Mouse (Mus musculus) heart, embryonic 10.5 days (tissue): ENCODE measurements at regions not wholly inside any gene's neighbourhood (a gene's known extent, or its start where the extent isn't known, plus 50 kb on each side); places are given as distances from the start of the nearest gene placed in this dataset.
A peak's percentile ranks its signal among the peaks of the same experiment; 100 is the strongest.

Experiments used
- DNase-seq: peaks from one replicate; pipeline ENCODE4 v3.0.0-alpha.2; 2017; ENCODE audit warnings: low spot score
- H3K27ac ChIP-seq: fragments of 300-500 bp; sonication (generic); 2 replicates; pipeline ENCODE4 v1.5.1; 2016; ENCODE audit warnings: mild to moderate bottlenecking
- H3K27me3 ChIP-seq: fragments of 300-500 bp; sonication (generic); 2 replicates; pipeline ENCODE4 v1.6.1; 2016; ENCODE audit warnings: mild to moderate bottlenecking; ENCODE audit not compliant: poor library complexity, insufficient read depth, severe bottlenecking
- H3K36me3 ChIP-seq: fragments of 300-500 bp; sonication (generic); 2 replicates; pipeline ENCODE4 v1.6.1; 2016; ENCODE audit warnings: mild to moderate bottlenecking, moderate library complexity
- H3K4me1 ChIP-seq: fragments of 300-500 bp; sonication (generic); 2 replicates; pipeline ENCODE4 v1.6.1; 2016; ENCODE audit warnings: mild to moderate bottlenecking
- H3K4me3 ChIP-seq: fragments of 300-500 bp; sonication (generic); 2 replicates; pipeline ENCODE4 v1.5.1; 2016; ENCODE audit warnings: mild to moderate bottlenecking, moderate library complexity
- H3K9me3 ChIP-seq: fragments of 300-500 bp; sonication (generic); 2 replicates; pipeline ENCODE4 v1.6.1; 2016; ENCODE audit warnings: mild to moderate bottlenecking, moderate library complexity
- WGBS: fragments of 180-500 bp; shearing (Covaris S2); methylation state at CpG from one replicate; pipeline ENCODE4 v1.1.7; 2016; 5-methylcytosine and 5-hydroxymethylcytosine counted together

DNA sequence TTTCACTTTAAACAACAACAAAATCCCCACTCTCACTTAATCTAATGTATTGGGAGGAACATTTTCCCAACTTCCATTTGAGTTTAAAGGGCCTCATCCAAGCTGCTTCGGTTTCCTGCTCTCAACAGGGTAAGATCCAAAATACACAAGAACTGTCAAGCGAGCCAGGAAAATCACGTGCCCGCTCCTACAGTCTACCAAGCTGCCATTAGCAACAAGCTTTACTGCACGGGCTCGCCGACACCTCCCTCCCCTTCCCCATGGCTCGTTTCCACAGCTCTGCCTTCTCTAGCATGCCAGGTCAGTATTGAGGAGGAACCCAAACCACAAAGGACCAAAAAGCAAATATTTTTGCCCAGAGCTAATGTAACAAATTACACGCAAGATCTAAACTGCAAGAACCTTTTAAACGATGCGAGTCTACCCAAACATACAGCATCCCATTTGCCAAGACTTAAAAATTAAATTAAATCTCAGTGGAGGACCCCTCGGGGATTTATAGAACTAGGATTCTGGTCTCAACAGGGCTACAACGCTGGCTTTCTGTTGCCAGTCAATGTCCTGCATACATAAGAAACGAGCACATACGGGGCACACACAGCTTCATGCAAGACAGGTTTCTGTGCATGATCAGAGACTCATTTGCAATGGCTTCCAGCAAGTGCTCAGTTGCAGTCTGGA is 435.4 kb upstream of the Jarid2 start:
- WGBS: 80% methylated on average over 15 of the region's 15 CpGs
- no peak overlapping the region for H3K27ac ChIP-seq
- H3K27me3 ChIP-seq: no peaks in the 10 kb centered on the region
- peaks cover 4% of the 10 kb centered on the region; the same call in 1 of the 2 replicates for H3K9me3 ChIP-seq
- no peaks in the 10 kb centered on the region for H3K36me3 ChIP-seq
- DNase-seq: peak; percentile 58
- no peak overlapping the region for H3K4me3 ChIP-seq
- no peaks in the 10 kb centered on the region for H3K4me1 ChIP-seq

DNA sequence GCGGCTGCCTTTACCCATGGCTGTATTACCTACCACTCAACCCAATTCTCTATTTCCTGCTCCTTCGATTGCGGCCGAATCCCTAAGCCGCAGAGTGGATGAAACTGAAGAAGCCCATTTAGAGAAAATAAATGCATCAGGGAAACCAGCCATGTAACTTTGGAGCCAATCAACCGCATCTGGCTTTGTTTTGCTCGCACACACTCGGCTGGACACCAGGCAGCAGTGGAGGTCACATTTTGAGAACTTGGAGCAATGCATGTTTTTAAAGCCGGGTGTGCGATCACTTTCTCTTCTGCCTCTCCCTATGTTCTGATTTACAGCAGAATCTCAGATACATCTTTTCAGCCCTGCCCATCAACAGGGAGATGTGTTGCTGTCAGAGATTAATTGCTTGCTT is 433.7 kb upstream of the Jarid2 start:
- no peak overlapping the region for H3K27ac ChIP-seq
- no peak for DNase-seq
- no peak overlapping the region for H3K4me3 ChIP-seq
- WGBS: 92% methylated on average over 10 of the region's 10 CpGs
- no peaks in the 10 kb centered on the region for H3K4me1 ChIP-seq
- H3K27me3 ChIP-seq: no peaks in the 10 kb centered on the region
- no peaks in the 10 kb centered on the region for H3K36me3 ChIP-seq
- no peaks in the 10 kb centered on the region for H3K9me3 ChIP-seq

DNA sequence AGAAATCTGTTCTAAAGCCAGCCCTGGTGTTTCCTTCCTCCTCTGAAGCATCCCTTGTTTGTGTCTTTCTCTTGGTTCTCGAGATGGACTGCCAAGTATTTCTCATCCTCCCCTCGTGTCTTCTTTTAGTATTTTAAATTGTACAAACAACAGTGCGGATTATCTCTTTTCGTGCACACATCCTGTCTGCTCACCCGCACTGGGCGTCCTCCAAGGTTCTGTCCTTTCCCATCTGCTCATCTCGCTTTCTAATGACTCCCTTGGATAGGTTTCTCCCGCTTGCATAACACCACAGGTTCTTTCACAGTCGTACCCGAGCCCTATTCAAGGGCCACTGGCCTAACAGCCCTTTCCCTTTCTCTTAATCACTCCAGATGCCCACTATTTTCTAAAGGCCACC is 428.7 kb upstream of the Jarid2 start:
- Histone ChIP-seq H3K9me3 (no peaks in the 10 kb centered on the region), H3K27me3 (no peaks in the 10 kb centered on the region), H3K4me3 (no peak overlapping the region), H3K4me1 (no peaks in the 10 kb centered on the region), H3K36me3 (no peaks in the 10 kb centered on the region), H3K27ac (no peak overlapping the region)
- DNase-seq: no peak
- WGBS: 76% methylated on average over 10 of the region's 10 CpGs

DNA sequence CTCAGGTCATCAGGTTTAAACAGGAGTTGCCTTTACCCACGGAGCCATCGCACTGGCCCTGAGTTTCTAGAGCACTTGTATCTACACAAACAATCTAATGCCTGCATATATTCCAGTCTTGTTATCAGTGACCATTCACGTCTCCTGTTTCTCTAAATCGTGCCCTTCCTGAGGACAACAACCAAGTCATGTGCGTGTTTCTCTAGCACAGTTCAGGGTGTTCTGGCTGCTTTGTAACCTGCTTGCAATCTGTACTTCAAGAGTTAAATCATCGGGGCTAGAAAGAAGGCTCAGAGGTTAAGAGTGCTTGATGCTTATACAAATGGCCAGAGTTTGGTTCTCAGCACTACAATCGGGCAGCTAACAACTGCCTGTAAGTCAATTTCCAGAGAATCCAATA is 428.1 kb upstream of the Jarid2 start:
- Histone ChIP-seq H3K4me3 (no peak overlapping the region), H3K4me1 (no peaks in the 10 kb centered on the region), H3K27me3 (no peaks in the 10 kb centered on the region), H3K9me3 (no peaks in the 10 kb centered on the region), H3K27ac (no peak overlapping the region), H3K36me3 (no peaks in the 10 kb centered on the region)
- WGBS: 81% methylated on average over 7 of the region's 7 CpGs
- DNase-seq: no peak

DNA sequence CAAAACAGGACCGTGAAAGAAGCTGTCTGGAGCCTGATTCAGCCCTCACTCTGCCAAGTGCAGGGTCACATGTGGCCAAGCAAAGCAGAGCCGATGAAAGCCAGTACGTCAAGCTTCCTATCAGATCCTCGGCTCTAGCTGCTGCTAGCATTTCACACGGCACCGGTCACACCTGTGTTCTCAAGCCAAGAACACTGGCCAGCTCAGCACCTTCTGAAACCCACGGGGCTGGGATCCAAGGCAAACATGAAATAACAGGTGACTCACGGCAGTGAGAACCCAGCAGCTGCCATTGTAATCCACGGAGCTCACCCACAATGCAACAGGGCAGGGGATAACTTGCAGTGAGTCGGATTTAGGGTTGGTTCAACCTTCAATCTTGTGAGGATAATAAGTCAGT is 427.3 kb upstream of the Jarid2 start:
- no peak overlapping the region for H3K4me3 ChIP-seq
- H3K27me3 ChIP-seq: no peaks in the 10 kb centered on the region
- H3K27ac ChIP-seq: no peak overlapping the region
- WGBS: 61% methylated on average over 10 of the region's 10 CpGs
- no peaks in the 10 kb centered on the region for H3K4me1 ChIP-seq
- H3K36me3 ChIP-seq: no peaks in the 10 kb centered on the region
- no peak for DNase-seq
- H3K9me3 ChIP-seq: no peaks in the 10 kb centered on the region

DNA sequence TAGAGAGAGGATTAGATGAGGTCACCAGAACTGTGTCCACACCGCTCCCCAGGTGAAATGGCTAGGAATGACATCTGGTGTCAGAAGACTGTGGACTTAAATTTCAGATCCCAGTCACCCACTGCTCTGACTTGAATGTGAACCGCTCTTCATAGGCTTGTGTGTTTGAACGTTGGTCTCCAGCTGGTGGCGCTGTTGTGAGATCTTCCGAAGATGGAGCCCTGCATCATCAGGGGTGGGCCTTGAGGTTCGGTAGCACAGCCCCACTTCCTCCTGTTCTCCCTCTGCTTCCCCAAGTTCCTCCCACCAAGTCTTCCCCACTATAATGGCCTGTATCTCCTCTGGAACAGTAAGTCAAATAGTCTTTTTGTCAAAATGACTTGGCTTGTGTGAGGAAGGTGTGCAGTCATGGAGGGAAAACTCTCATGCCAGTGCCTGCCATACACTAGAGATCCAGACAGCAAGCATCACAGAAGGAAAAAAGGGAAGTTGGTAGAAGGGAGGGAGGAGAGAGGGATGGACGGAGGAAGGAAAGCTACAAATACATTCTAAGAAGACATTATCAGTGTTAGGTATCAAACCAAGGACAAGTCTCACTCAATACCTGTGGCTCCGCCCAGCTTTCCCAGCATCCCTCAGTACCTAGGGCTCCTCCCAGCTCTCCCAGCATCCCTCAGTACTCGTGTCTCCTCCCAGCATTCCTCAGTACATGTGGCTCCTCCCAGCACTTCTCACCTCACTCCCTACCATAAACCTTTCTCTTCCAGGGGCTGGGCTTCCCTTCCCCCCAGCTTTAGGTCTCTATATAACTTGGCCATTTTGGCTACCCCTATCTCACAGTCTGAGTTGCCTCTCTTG is 423.9 kb upstream of the Jarid2 start:
- Histone ChIP-seq H3K9me3 (no peaks in the 10 kb centered on the region), H3K36me3 (no peaks in the 10 kb centered on the region), H3K4me3 (no peak overlapping the region), H3K27ac (no peak overlapping the region), H3K27me3 (no peaks in the 10 kb centered on the region), H3K4me1 (no peaks in the 10 kb centered on the region)
- DNase-seq: no peak
- 70% methylated on average over 9 of the region's 9 CpGs for WGBS

DNA sequence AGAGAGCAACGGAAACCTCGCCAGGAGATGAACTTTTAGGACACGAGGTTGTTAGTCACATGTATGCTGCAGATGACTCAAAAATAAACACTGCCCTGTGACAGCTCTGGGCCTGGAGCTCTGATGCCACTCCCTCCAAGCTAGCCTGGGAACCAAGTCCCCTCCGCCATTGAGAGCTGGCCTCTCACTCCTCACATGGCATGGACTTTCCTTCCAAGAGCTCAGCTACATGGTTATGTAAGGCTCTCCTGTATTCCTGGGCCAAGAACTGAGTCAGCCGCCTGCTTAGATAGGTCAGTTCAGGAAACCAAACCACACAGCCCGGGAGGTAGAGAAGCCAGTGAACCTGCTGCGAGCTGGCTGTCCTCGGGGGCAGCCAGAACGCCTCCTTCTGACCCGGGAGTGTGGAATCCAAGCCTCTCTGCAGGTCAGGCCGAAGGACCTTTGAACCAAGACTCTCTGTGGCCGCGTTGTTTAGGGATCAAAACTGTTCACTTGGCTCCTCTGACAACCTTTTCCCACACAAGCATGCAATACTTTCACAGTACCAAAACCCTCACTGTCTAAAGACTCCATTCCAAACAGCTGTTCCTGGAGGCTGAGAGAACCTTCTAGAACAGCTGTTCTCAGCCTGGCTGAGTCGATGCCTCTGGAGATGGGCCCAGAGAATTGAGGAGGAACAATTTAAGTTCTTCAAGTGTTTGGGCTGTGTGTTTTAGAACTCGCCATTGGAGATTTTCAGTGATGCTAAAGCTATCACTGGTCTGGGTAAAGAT is 422.8 kb upstream of the Jarid2 start:
- Histone ChIP-seq H3K4me1 (no peaks in the 10 kb centered on the region), H3K27ac (no peak overlapping the region), H3K4me3 (no peak overlapping the region), H3K27me3 (no peaks in the 10 kb centered on the region), H3K36me3 (no peaks in the 10 kb centered on the region), H3K9me3 (no peaks in the 10 kb centered on the region)
- DNase-seq: no peak
- WGBS: 85% methylated on average over 15 of the region's 15 CpGs

DNA sequence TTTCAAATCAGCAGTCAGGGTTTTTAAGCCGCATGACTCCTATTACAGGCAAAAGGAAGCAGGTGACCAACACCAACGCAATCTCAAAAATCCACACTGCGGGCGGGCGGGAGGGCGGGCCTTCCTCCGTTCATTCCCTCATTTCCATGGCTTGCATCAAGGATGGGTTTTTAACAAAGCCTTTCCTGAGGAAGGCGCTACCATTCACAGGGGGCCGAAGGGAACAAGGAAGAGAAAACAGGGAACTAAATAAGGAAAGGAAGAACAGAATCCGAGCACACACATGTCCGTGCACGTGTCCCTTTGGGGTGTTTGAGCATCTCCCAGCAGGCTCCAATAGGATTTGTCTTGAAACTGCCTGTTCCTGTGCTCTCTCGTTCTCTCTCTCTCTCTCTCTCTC is 421.0 kb upstream of the Jarid2 start:
- Histone ChIP-seq H3K4me3 (no peak overlapping the region), H3K4me1 (no peaks in the 10 kb centered on the region), H3K36me3 (no peaks in the 10 kb centered on the region), H3K9me3 (no peaks in the 10 kb centered on the region), H3K27ac (no peak overlapping the region), H3K27me3 (no peaks in the 10 kb centered on the region)
- WGBS: 53% methylated on average over 13 of the region's 13 CpGs
- no peak for DNase-seq

DNA sequence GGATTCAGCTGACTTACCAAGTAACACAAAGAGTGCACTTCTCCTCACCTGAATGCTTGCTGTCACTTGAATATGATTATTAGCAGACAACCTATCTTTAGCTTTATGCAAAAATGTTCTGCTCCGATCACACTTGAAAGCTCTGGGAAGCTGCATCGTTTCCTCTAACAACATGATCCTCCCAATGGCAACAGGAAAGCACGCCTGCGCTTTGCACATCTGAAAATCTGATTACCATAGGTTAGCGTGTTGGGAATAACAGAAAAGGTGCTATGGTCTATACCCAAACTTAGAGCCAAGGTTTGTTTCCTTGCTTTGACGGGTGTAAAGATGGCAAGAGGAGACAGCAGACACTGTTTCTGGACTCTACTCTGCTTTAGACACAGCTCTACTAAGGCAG is 417.0 kb upstream of the Jarid2 start:
- H3K36me3 ChIP-seq: no peaks in the 10 kb centered on the region
- H3K27me3 ChIP-seq: no peaks in the 10 kb centered on the region
- no peaks in the 10 kb centered on the region for H3K9me3 ChIP-seq
- WGBS: 85% methylated on average over 6 of the region's 6 CpGs
- no peaks in the 10 kb centered on the region for H3K4me1 ChIP-seq
- no peak overlapping the region for H3K4me3 ChIP-seq
- H3K27ac ChIP-seq: no peak overlapping the region
- DNase-seq: no peak

DNA sequence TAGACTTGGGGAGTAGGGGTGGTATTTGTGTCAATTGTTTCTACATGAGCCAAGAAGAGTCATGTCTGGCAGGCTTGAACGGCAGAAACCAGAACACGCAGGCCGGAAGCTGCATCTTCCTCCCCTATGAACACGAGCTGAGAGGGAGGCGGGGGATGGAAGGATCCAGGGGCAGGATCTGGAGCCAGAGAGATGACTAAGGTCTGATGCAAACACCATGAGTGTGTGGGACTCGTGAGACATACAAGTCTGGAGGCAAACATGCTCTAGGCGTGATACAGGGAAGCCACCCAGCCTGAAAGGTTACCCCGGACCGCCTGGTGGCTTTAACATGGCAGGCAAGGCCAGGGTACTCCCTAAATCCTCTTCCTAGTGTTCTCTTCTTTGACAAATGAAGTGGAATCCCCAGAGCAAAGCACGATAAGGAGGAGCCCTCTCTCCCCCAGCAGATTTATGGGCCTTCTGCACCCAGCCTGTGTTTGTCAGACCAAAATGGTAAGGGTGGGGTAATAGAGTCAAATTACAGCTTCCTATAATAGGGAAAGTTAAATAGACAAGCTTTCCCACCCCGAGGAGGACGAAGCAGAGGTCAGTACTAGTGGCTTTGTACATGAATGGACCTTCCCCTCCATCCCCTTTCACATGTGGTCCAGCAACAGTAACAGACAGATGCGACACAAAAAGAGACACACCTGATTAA is 412.4 kb upstream of the Jarid2 start:
- Histone ChIP-seq H3K9me3 (no peaks in the 10 kb centered on the region), H3K27ac (no peak overlapping the region), H3K4me3 (no peak overlapping the region), H3K4me1 (0 out of 2 replicates have a peak, but pooled peaks cover 5% of the 10 kb centered on the region), H3K36me3 (no peaks in the 10 kb centered on the region), H3K27me3 (no peaks in the 10 kb centered on the region)
- 84% methylated on average over 13 of the region's 13 CpGs for WGBS
- DNase-seq: no peak

DNA sequence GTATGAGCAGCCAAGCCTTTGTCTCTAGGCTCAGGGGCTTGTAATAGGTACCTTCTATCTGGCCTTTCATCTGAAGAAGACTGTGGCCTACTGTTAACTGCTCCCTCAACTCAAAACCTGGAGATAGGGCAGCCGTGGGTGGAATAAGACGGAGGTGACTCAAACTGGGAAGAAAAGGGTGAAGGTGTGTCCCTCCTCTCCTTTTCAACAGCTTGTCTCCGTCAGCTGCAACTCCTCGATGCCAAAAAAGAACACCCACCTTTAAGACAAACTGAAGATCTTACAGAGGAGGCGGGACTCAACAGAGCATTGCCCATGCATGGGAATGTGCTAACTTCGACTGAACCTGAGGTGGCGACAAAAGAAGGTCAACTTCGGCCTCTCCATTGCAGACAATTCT is 411.7 kb upstream of the Jarid2 start:
- no peak overlapping the region for H3K27ac ChIP-seq
- DNase-seq: no peak
- no peaks in the 10 kb centered on the region for H3K36me3 ChIP-seq
- H3K4me3 ChIP-seq: no peak overlapping the region
- 69% methylated on average over 8 of the region's 8 CpGs for WGBS
- H3K9me3 ChIP-seq: no peaks in the 10 kb centered on the region
- H3K27me3 ChIP-seq: no peaks in the 10 kb centered on the region
- 0 out of 2 replicates have a peak, but pooled peaks cover 5% of the 10 kb centered on the region for H3K4me1 ChIP-seq

DNA sequence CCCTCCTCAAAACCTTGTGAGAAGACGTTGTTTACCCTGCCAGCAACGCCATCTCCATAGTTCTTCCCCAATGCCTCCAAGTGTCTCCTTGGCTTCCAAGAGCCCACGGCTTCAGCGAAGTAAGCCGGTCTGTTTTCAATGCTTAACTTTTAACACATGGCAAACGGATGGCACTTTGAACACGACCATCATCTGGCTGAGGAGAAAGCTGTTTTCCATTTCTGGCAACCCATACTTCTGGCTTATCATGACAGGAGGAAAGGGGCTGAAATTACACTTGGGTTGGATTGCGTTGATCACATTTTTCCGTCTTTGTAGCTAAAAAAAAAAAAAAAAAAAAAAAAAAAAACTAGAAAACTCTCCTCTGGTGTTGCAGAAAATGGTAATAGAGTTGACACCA is 410.2 kb upstream of the Jarid2 start:
- no peak for DNase-seq
- H3K36me3 ChIP-seq: no peaks in the 10 kb centered on the region
- 82% methylated on average over 9 of the region's 9 CpGs for WGBS
- no peak overlapping the region for H3K27ac ChIP-seq
- no peak overlapping the region for H3K4me3 ChIP-seq
- no peaks in the 10 kb centered on the region for H3K9me3 ChIP-seq
- no peaks in the 10 kb centered on the region for H3K27me3 ChIP-seq
- 0 out of 2 replicates have a peak, but pooled peaks cover 5% of the 10 kb centered on the region for H3K4me1 ChIP-seq
